Comparison of ENCODE assay signal across 12 mouse cellular contexts in the genomic region with DNA sequence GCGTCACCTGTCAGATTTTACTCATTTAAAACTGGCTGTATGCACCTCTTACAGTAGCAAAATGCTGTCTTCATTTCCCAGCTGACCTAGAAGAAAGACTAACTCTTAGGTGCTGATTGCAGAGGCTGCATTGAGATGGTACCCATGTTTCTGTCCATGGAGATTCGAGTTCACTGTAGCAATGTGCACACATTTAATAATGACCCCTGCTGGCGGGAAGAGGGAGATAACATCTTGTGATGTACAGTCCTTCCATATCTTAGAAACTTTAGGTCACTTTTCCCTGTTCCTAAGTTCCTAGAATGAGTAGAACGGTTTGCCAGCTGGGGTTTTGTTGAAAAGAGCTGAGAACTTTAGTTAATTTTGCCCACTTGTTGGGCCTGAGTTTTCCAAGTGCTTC.
A peak's percentile ranks its signal among the peaks of the same experiment; 100 is the strongest.
DNase-seq lines count a peak whose midpoint lies in the region; ATAC-seq and TF ChIP-seq lines count a peak whose summit lies in the region.
"Had no signal": no experiment of that assay in that cellular context is flagged by ENCODE, and none has a peak within 500 bp of the region (broad histone marks: within the 10 kb centered on the region; RNA-seq: fewer than 3 reads in every experiment).

No protein-coding gene starts in this region.

- no peak for ATAC-seq in heart, postnatal 0 days (ENCODE audit: insufficient read depth, low read depth)
- no peak for ATAC-seq in embryonic facial prominence, embryonic 11.5 days (replicated peaks; ENCODE audit: insufficient number of reproducible peaks, low FRiP score, low TSS enrichment, low read depth)
- no peak for ATAC-seq in neural tube, embryonic 15.5 days (ENCODE audit: low FRiP score)
- ATAC-seq in midbrain, embryonic 15.5 days (replicated peaks), result no peak
- ATAC-seq: activated CD4-positive, CD25-positive, alpha-beta regulatory T cell, adult 4 months had no signal

- H3K4me3 ChIP-seq in heart, postnatal 0 days (ENCODE audit: low read depth, low read length), result no peak overlapping the region
- no peak overlapping the region for H3K4me3 ChIP-seq in embryonic facial prominence, embryonic 11.5 days (ENCODE audit: low read depth, low read length)
- H3K4me3 ChIP-seq in neural tube, embryonic 15.5 days (replicated peaks), result no peak overlapping the region
- H3K4me3 ChIP-seq in midbrain, embryonic 15.5 days, result no peak overlapping the region
- H3K4me3 ChIP-seq: liver, embryonic 15.5 days; myocyte had no signal

- H3K9ac ChIP-seq in heart, postnatal 0 days (replicated peaks; ENCODE audit: low read depth, low read length), result no peak overlapping the region
- H3K9ac ChIP-seq in embryonic facial prominence, embryonic 11.5 days (replicated peaks; ENCODE audit: low read length), result no peak overlapping the region
- H3K9ac ChIP-seq in neural tube, embryonic 15.5 days (replicated peaks), result no peak overlapping the region
- no peak overlapping the region for H3K9ac ChIP-seq in midbrain, embryonic 15.5 days
- H3K9ac ChIP-seq: liver, embryonic 15.5 days had no signal

- no peak overlapping the region for H3K27ac ChIP-seq in heart, postnatal 0 days (ENCODE audit: low read depth)
- no peak overlapping the region for H3K27ac ChIP-seq in embryonic facial prominence, embryonic 11.5 days (replicated peaks; ENCODE audit: low read depth, low read length)
- no peak overlapping the region for H3K27ac ChIP-seq in neural tube, embryonic 15.5 days (replicated peaks)
- no peak overlapping the region for H3K27ac ChIP-seq in midbrain, embryonic 15.5 days
- H3K27ac ChIP-seq: liver, embryonic 15.5 days had no signal

- no peak for DNase-seq in heart, postnatal 0 days (ENCODE audit: low spot score)
- DNase-seq in heart, postnatal 4 days, result no peak
- DNase-seq in 416B (ENCODE audit: low read depth), result peak; percentile 60
- DNase-seq in CD4-positive, CD25-positive, alpha-beta regulatory T cell, adult 2 months (ENCODE audit: low read depth, low spot score), result peak; percentile 47
- peak; percentile 32 for DNase-seq in embryonic facial prominence, embryonic 11.5 days (ENCODE audit: low spot score)
- DNase-seq in right cerebral cortex, adult 2 months (ENCODE audit: low spot score in 2 of 2), result no peak
- DNase-seq: heart, adult 11 months had no signal

- no peaks in the 10 kb centered on the region for H3K9me3 ChIP-seq in heart, postnatal 0 days (replicated peaks; ENCODE audit: control insufficient read depth, low read length)
- H3K9me3 ChIP-seq in embryonic facial prominence, embryonic 11.5 days (replicated peaks; ENCODE audit: control insufficient read depth, low read length), result no peaks in the 10 kb centered on the region
- H3K9me3 ChIP-seq in neural tube, embryonic 15.5 days (replicated peaks), result no peaks in the 10 kb centered on the region
- no peaks in the 10 kb centered on the region for H3K9me3 ChIP-seq in midbrain, embryonic 15.5 days
- H3K9me3 ChIP-seq: liver, embryonic 15.5 days had no signal

- WGBS in heart, postnatal 0 days, result 70% methylated on average over 4 of the region's 4 CpGs
- WGBS in embryonic facial prominence, embryonic 11.5 days, result 79% methylated on average over 4 of the region's 4 CpGs
- WGBS in neural tube, embryonic 15.5 days, result 78% methylated on average over 4 of the region's 4 CpGs
- WGBS in midbrain, embryonic 15.5 days, result 77% methylated on average over 4 of the region's 4 CpGs

- TF ChIP-seq CTCF in heart, postnatal 0 days (IDR thresholded peaks at IDR 0.05; ENCODE audit: low read depth), result peak; percentile 31

- H3K4me1 ChIP-seq in heart, postnatal 0 days (ENCODE audit: control insufficient read depth, insufficient read depth), result no peaks in the 10 kb centered on the region
- no peaks in the 10 kb centered on the region for H3K4me1 ChIP-seq in embryonic facial prominence, embryonic 11.5 days (ENCODE audit: control insufficient read depth, insufficient read depth, low read length)
- no peaks in the 10 kb centered on the region for H3K4me1 ChIP-seq in neural tube, embryonic 15.5 days
- H3K4me1 ChIP-seq in midbrain, embryonic 15.5 days, result peaks cover 6% of the 10 kb centered on the region; the same call in 1 of the 2 replicates
- H3K4me1 ChIP-seq: liver, embryonic 15.5 days had no signal

- H3K27me3 ChIP-seq in heart, postnatal 0 days (ENCODE audit: control insufficient read depth, insufficient read depth, low read length), result no peaks in the 10 kb centered on the region
- H3K27me3 ChIP-seq in embryonic facial prominence, embryonic 11.5 days (ENCODE audit: control insufficient read depth, insufficient read depth, low read length), result no peaks in the 10 kb centered on the region
- no peaks in the 10 kb centered on the region for H3K27me3 ChIP-seq in neural tube, embryonic 15.5 days (replicated peaks)
- H3K27me3 ChIP-seq in midbrain, embryonic 15.5 days (replicated peaks), result no peaks in the 10 kb centered on the region
- H3K27me3 ChIP-seq: liver, embryonic 15.5 days had no signal

- H3K36me3 ChIP-seq in heart, postnatal 0 days (replicated peaks; ENCODE audit: control insufficient read depth, insufficient read depth, low read length), result peaks cover 36% of the 10 kb centered on the region
- H3K36me3 ChIP-seq in embryonic facial prominence, embryonic 11.5 days (replicated peaks; ENCODE audit: control insufficient read depth, insufficient read depth, low read depth, low read length), result no peaks in the 10 kb centered on the region
- no peaks in the 10 kb centered on the region for H3K36me3 ChIP-seq in neural tube, embryonic 15.5 days
- no peaks in the 10 kb centered on the region for H3K36me3 ChIP-seq in midbrain, embryonic 15.5 days (replicated peaks)
- H3K36me3 ChIP-seq: liver, embryonic 15.5 days had no signal

- no peak for TF ChIP-seq EP300 in heart, postnatal 0 days (IDR thresholded peaks at IDR 0.05; ENCODE audit: low read depth)

- no peak overlapping the region for H3K4me2 ChIP-seq in heart, postnatal 0 days (ENCODE audit: low read depth, low read length)
- H3K4me2 ChIP-seq in embryonic facial prominence, embryonic 11.5 days (ENCODE audit: low read depth, low read length), result no peak overlapping the region
- no peak overlapping the region for H3K4me2 ChIP-seq in neural tube, embryonic 15.5 days
- no peak overlapping the region for H3K4me2 ChIP-seq in midbrain, embryonic 15.5 days
- H3K4me2 ChIP-seq: liver, embryonic 15.5 days had no signal

Comparison
In these comparisons a context has a peak if more than half of its experiments do, and no peak if none do; other contexts are left out.
1. DNase-seq: peak in 416B (single experiment), CD4-positive, CD25-positive, alpha-beta regulatory T cell, adult 2 months (single experiment) and embryonic facial prominence, embryonic 11.5 days (single experiment); none in heart, postnatal 0 days (single experiment), heart, postnatal 4 days (single experiment) and right cerebral cortex, adult 2 months (0 of 2).